Mouse (Mus musculus) adrenal gland, postnatal 10 days (tissue): ENCODE measurements around the gene Sp4. TPM values are rescaled to one million over a fixed set of nuclear protein-coding genes. Genes with fewer than 3 reads are reported as not detected.

Experiments
- DNase-seq: peaks from one replicate; pipeline ENCODE4 v3.0.0; 2021; ENCODE audit warnings: mixed read lengths
- long read RNA-seq, 2 experiments: library from polyadenylated mRNA; stranded (forward); transcript quantifications; one replicate each; pipeline ENCODE4 v2.0.0; 2021
- total RNA-seq, 2 experiments: library from RNA; stranded (reverse); gene quantifications; 2 replicates each; pipeline ENCODE4 v1.2.3; 2021

The Sp4 gene
- total RNA-seq = 1 to 10 TPM; 6.5 to 9.6 TPM
- long read RNA-seq, experiment 1, partial matches to known transcripts = 0 of 2 reads
- long read RNA-seq, experiment 1, other reads (novel, unspliced or antisense) = 2 of 2 reads
- long read RNA-seq, experiment 2 = 0 reads

- DNase-seq = peak; percentile 96
These were observed at the start of gene Sp4 for GRCm38 (mm10) chr12:118301072-118301865. TSS of gene Sp4 (minus strand) at chr12:118301440.

- no peak for DNase-seq
These were observed 37.9 kb upstream of the Sp4 start for GRCm38 (mm10) chr12:118339107-118339506.

- DNase-seq = no peak
These were observed 37.0 kb upstream of the Sp4 start for GRCm38 (mm10) chr12:118338243-118338642.

- no peak for DNase-seq
These were observed 36.1 kb upstream of the Sp4 start for GRCm38 (mm10) chr12:118337291-118337690.

- DNase-seq = no peak
These were observed 27.6 kb upstream of the Sp4 start for GRCm38 (mm10) chr12:118328739-118329249.

GRCm38 (mm10) chr12:118327566-118327965, 26.3 kb upstream of the Sp4 start:
- no peak for DNase-seq

GRCm38 (mm10) chr12:118326161-118326560, 24.9 kb upstream of the Sp4 start:
- no peak for DNase-seq

- DNase-seq = no peak
These were observed 18.8 kb upstream of the Sp4 start for GRCm38 (mm10) chr12:118320076-118320475.

- no peak for DNase-seq
These were observed 13.2 kb upstream of the Sp4 start for GRCm38 (mm10) chr12:118314477-118314845.

GRCm38 (mm10) chr12:118313805-118314476, 12.7 kb upstream of the Sp4 start:
- DNase-seq = no peak

GRCm38 (mm10) chr12:118303586-118303985, 2.3 kb upstream of the Sp4 start:
- DNase-seq = no peak

- DNase-seq = no peak
These were observed 1.8 kb upstream of the Sp4 start for GRCm38 (mm10) chr12:118303066-118303465.

GRCm38 (mm10) chr12:118301866-118302835, 911 bp upstream of the Sp4 start:
- DNase-seq = peak; percentile 100

GRCm38 (mm10) chr12:118300754-118301071, 527 bp downstream of the Sp4 start:
- no peak for DNase-seq

- peak; percentile 66 for DNase-seq
These were observed 1.3 kb downstream of the Sp4 start for GRCm38 (mm10) chr12:118299956-118300355.

- no peak for DNase-seq
These were observed 2.1 kb downstream of the Sp4 start for GRCm38 (mm10) chr12:118299172-118299571.

- no peak for DNase-seq
These were observed 2.7 kb downstream of the Sp4 start for GRCm38 (mm10) chr12:118298516-118298915.

- DNase-seq = no peak
These were observed 5.0 kb downstream of the Sp4 start for GRCm38 (mm10) chr12:118296236-118296635.

GRCm38 (mm10) chr12:118295793-118296192, 5.4 kb downstream of the Sp4 start:
- no peak for DNase-seq

- DNase-seq = no peak
These were observed 12.3 kb downstream of the Sp4 start for GRCm38 (mm10) chr12:118288947-118289346.

GRCm38 (mm10) chr12:118285099-118285498, 16.1 kb downstream of the Sp4 start:
- peak; percentile 40 for DNase-seq

- no peak for DNase-seq
These were observed 19.3 kb downstream of the Sp4 start for GRCm38 (mm10) chr12:118281961-118282360.
